Mouse (Mus musculus) liver, embryonic 13.5 days (tissue): ENCODE measurements around the gene Pdk1. TPM values are rescaled to one million over a fixed set of nuclear protein-coding genes. Genes with fewer than 3 reads are reported as not detected.

Experiments used
- ATAC-seq: fragments of 200-750 bp; cut with Nextera tagmentation; 2 replicates; pipeline ENCODE4 v1.8.0; 2017; ENCODE audit warnings: low read depth, mild to moderate bottlenecking, moderate number of reproducible peaks, moderate library complexity
- DNase-seq: peaks from one replicate; pipeline ENCODE4 v3.0.0; 2022
- H3K27ac ChIP-seq: fragments of 300-500 bp; sonication (generic); 2 replicates; pipeline ENCODE4 v1.5.1; 2015; ENCODE audit warnings: moderate library complexity, mild to moderate bottlenecking, inconsistent platforms
- H3K27me3 ChIP-seq: fragments of 300-500 bp; sonication (generic); 2 replicates; pipeline ENCODE4 v1.6.1; 2015; ENCODE audit warnings: mild to moderate bottlenecking, inconsistent platforms
- H3K36me3 ChIP-seq: fragments of 300-500 bp; sonication (generic); 2 replicates; pipeline ENCODE4 v1.6.1; 2015; ENCODE audit warnings: mild to moderate bottlenecking, inconsistent platforms
- H3K4me1 ChIP-seq: fragments of 300-500 bp; sonication (generic); replicated peaks from 2 replicates; pipeline ENCODE4 v1.6.1; 2015; ENCODE audit warnings: inconsistent platforms
- H3K4me2 ChIP-seq: fragments of 300-500 bp; sonication (generic); 2 replicates; pipeline ENCODE4 v1.6.1; 2015; ENCODE audit warnings: inconsistent platforms, mild to moderate bottlenecking, moderate library complexity
- H3K4me3 ChIP-seq: fragments of 300-500 bp; sonication (generic); replicated peaks from 2 replicates; pipeline ENCODE4 v1.5.1; 2015; ENCODE audit warnings: mild to moderate bottlenecking, inconsistent platforms
- H3K9ac ChIP-seq: fragments of 300-500 bp; sonication (generic); 2 replicates; pipeline ENCODE4 v1.6.1; 2015; ENCODE audit warnings: mild to moderate bottlenecking, inconsistent platforms
- H3K9me3 ChIP-seq: fragments of 300-500 bp; sonication (generic); replicated peaks from 2 replicates; pipeline ENCODE4 v1.6.1; 2016; ENCODE audit warnings: inconsistent platforms
- WGBS: fragments of 180-500 bp; shearing (Covaris S2); methylation state at CpG from one replicate; pipeline ENCODE4 v1.1.7; 2015; ENCODE audit not compliant: insufficient replicate concordance; 5-methylcytosine and 5-hydroxymethylcytosine counted together
- polyA plus RNA-seq: library from polyadenylated mRNA; unstranded; fragments of >200 nt; fragmentation: Nextera tagmentation; extraction: Ambion mirVana; gene quantifications from 2 replicates; pipeline ENCODE4 v1.2.1, GENCODE M21; 2015

The Pdk1 gene
- polyA plus RNA-seq, 1 experiment from 2014 or later: 44.6 TPM

DNA sequence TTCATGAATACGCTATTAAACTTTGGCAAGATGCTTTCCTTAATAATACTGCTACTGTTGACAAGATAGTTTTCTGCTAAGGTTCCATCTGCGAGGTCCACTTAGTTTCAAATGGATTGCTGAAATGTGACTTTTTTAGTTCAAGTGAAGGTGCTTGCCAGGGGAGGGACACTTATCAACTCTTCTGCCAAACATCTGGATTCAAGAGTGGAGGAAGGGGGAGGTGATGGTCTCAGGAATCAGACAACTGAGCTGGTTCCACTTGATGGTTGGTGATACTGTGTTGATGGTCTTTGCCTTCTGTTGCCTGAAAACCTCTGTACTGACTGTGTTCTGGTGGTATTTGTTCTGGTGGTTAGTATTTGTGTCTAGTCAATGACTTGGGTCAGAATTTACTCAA lies 1.4 kb downstream of the Pdk1 start:
- peaks cover 14% of the 10 kb centered on the region for H3K36me3 ChIP-seq
- H3K9ac ChIP-seq: peak overlapping the region; percentile 95
- DNase-seq (peak; percentile 56), ATAC-seq (peak; percentile 23; the same call in 1 of the 2 replicates)
- no peaks in the 10 kb centered on the region for H3K9me3 ChIP-seq
- H3K27ac ChIP-seq: peak overlapping the region; percentile 94
- peak overlapping the region; percentile 98 for H3K4me2 ChIP-seq
- peaks cover 65% of the 10 kb centered on the region for H3K4me1 ChIP-seq
- WGBS: 27% methylated on average over 2 of the region's 2 CpGs
- peak overlapping the region; percentile 88 for H3K4me3 ChIP-seq
- no peaks in the 10 kb centered on the region for H3K27me3 ChIP-seq

- Histone ChIP-seq H3K9me3 (no peaks in the 10 kb centered on the region), H3K4me3 (peak overlapping the region; percentile 88), H3K4me2 (peak overlapping the region; percentile 98), H3K4me1 (peaks cover 68% of the 10 kb centered on the region), H3K27ac (peak overlapping the region; percentile 94), H3K9ac (peak overlapping the region; percentile 95), H3K36me3 (peaks cover 17% of the 10 kb centered on the region), H3K27me3 (no peaks in the 10 kb centered on the region)
- ATAC-seq (no peak), DNase-seq (no peak)
- 34% methylated on average over 2 of the region's 2 CpGs for whole genome bisulfite sequencing
Measured at GRCm38 (mm10) chr2:71874836-71875235, 1.8 kb downstream of the Pdk1 start.

- peaks cover 59% of the 10 kb centered on the region for H3K4me1 ChIP-seq
- H3K9me3 ChIP-seq: no peaks in the 10 kb centered on the region
- peak overlapping the region; percentile 85 for H3K27ac ChIP-seq
- ATAC-seq (no peak), DNase-seq (no peak)
- no peaks in the 10 kb centered on the region for H3K27me3 ChIP-seq
- H3K4me3 ChIP-seq: no peak overlapping the region
- H3K4me2 ChIP-seq: peak overlapping the region; percentile 26
- WGBS: 81% methylated on average over 4 of the region's 4 CpGs
- peak overlapping the region; percentile 22; the same call in 1 of the 2 replicates for H3K9ac ChIP-seq
- H3K36me3 ChIP-seq: peaks cover 43% of the 10 kb centered on the region
Measured at GRCm38 (mm10) chr2:71877865-71878264, 4.8 kb downstream of the Pdk1 start.

- H3K27me3 ChIP-seq: no peaks in the 10 kb centered on the region
- peaks cover 59% of the 10 kb centered on the region for H3K4me1 ChIP-seq
- H3K27ac ChIP-seq: peak overlapping the region; percentile 85
- WGBS: 21% methylated on average over 2 of the region's 2 CpGs
- H3K4me3 ChIP-seq: no peak overlapping the region
- no peak for DNase-seq
- H3K4me2 ChIP-seq: peak overlapping the region; percentile 26
- peak; percentile 74 for ATAC-seq
- H3K9me3 ChIP-seq: no peaks in the 10 kb centered on the region
- peak overlapping the region; percentile 22; the same call in 1 of the 2 replicates for H3K9ac ChIP-seq
- peaks cover 49% of the 10 kb centered on the region for H3K36me3 ChIP-seq
Measured at GRCm38 (mm10) chr2:71878441-71878840, 5.4 kb downstream of the Pdk1 start.

GRCm38 (mm10) chr2:71878943-71879342 lies 5.9 kb downstream of the Pdk1 start:
- Histone ChIP-seq H3K27ac (peak overlapping the region; percentile 74), H3K9me3 (no peaks in the 10 kb centered on the region), H3K27me3 (no peaks in the 10 kb centered on the region), H3K4me2 (0 out of 2 replicates have a peak overlapping the region, but pooled peaks have one; percentile 8), H3K9ac (0 out of 2 replicates have a peak overlapping the region, but pooled peaks have one; percentile 23), H3K36me3 (peaks cover 54% of the 10 kb centered on the region), H3K4me1 (peaks cover 54% of the 10 kb centered on the region), H3K4me3 (no peak overlapping the region)
- no peak for DNase-seq
- peak; percentile 66; the same call in 1 of the 2 replicates for ATAC-seq

DNA sequence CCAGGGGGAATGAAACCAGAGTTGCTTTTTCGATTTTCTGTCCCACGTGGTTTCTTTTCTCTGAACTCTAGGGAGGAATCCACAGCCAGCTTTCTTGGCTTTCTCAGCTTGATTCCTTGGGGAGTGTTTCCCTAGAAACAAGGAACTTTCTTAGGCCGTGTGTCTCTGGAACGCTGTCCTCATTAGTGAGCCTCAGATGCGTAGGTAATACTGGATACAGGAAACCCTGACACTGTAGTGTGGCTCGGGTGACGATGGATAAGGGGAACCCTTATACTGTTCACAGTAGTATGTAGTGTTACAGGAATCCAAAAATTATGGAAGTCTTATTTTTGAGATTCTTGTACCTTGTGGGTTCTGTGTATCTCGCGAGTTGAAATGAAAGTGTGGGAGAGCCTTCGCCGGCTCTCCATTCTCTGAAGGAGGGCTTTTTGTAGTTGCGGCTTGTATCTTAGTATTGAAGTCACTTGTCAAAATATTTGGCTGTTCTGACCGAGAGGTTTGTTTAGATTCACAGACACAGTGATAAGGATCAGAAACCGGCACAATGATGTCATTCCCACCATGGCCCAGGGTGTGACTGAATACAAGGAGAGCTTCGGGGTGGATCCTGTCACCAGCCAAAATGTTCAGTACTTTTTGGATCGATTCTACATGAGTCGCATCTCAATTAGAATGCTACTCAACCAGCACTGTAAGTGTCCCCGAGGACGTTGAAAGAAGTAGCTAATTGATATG lies 10.1 kb downstream of the Pdk1 start:
- ATAC-seq: no peak
- 81% methylated on average over 19 of the region's 19 CpGs for WGBS
- Histone ChIP-seq H3K4me2 (no peak overlapping the region), H3K27me3 (no peaks in the 10 kb centered on the region), H3K4me1 (peaks cover 14% of the 10 kb centered on the region), H3K36me3 (peaks cover 76% of the 10 kb centered on the region), H3K9ac (no peak overlapping the region), H3K27ac (no peak overlapping the region), H3K9me3 (no peaks in the 10 kb centered on the region), H3K4me3 (no peak overlapping the region)
- no peak for DNase-seq

DNA sequence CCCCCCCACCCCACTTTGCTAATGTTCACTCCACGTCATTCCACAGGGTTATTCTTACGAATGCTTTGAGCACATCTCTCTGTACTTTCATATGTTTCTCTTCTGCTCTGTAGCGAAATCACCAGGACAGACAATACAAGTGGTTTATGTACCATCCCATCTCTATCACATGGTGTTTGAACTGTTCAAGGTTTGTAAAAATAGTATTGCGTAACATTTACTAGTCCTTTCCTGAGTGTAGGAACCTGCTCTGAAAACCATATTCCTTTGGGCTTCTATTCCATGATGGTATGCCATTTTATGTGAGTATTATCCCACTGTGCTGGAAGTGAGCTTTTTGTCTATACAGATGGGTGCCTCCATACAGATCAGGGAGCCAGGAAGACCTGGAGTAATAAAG lies 14.2 kb downstream of the Pdk1 start:
- Histone ChIP-seq H3K4me2 (no peak overlapping the region), H3K9ac (no peak overlapping the region), H3K4me1 (peaks cover 4% of the 10 kb centered on the region; the same call in 1 of the 2 replicates), H3K36me3 (peaks cover 85% of the 10 kb centered on the region), H3K9me3 (no peaks in the 10 kb centered on the region), H3K27ac (no peak overlapping the region), H3K27me3 (no peaks in the 10 kb centered on the region), H3K4me3 (no peak overlapping the region)
- 85% methylated on average over 4 of the region's 4 CpGs for WGBS
- DNase-seq (no peak), ATAC-seq (no peak)

DNA sequence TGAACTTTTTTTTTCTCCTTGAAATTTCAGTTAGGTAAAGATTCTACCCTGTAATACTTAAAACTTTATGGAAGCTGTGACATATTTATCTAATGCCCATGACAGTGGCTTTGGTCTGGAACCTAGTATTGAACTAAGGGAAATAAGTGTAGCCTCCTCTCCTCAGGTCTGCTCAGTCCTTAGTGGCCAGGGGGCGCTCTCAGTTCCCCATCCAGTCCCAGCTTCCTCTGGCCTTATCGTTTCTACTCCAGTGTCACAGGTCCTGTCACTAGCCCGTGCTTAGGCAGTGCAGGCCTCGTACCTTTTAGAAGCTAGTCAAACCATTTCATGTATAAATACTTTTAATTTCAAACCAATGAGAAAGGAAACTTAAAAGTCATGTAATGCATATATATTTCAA lies 15.4 kb downstream of the Pdk1 start:
- Histone ChIP-seq H3K36me3 (peaks cover 85% of the 10 kb centered on the region), H3K9me3 (no peaks in the 10 kb centered on the region), H3K4me1 (peaks cover 4% of the 10 kb centered on the region; the same call in 1 of the 2 replicates), H3K4me2 (no peak overlapping the region), H3K27me3 (no peaks in the 10 kb centered on the region), H3K9ac (no peak overlapping the region), H3K27ac (no peak overlapping the region), H3K4me3 (no peak overlapping the region)
- ATAC-seq (no peak), DNase-seq (no peak)
- WGBS: 57% methylated on average over 4 of the region's 4 CpGs

- Histone ChIP-seq H3K9me3 (no peaks in the 10 kb centered on the region), H3K4me3 (no peak overlapping the region), H3K4me2 (no peak overlapping the region), H3K27ac (no peak overlapping the region), H3K27me3 (no peaks in the 10 kb centered on the region), H3K4me1 (peaks cover 4% of the 10 kb centered on the region; the same call in 1 of the 2 replicates), H3K9ac (no peak overlapping the region), H3K36me3 (peaks cover 83% of the 10 kb centered on the region)
- WGBS: 75% methylated on average over 2 of the region's 2 CpGs
- no peak for DNase-seq
- no peak for ATAC-seq
Measured at GRCm38 (mm10) chr2:71891536-71891935, 18.5 kb downstream of the Pdk1 start.

DNA sequence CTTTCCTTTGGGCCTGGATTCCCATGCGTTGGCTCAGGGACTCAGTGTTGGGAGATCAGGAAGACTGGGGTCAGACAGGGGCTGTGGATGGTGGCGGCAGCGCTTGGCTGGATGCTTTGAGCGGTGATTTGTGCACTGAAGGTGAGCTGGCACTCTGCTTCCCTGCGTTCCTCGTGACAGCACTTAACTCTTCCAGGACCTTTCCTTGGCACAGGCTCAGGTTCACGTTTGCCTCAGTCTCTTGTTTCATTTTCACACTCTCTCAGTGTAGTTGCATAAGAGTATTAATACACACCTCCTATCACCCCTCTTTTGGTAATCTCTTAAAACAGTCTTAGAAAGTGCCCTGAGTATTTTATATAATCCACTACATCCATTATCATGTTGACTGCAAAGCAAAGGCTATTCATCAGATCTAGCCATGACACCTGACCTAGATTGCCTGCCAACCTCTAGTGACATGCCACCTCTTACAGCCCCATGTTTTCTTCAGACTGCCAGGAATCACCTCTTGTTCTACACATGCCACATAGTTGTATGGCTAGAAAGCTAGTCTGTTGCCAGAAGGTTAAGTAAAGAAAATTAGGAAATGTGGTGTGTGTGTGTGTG lies 19.8 kb downstream of the Pdk1 start:
- H3K27ac ChIP-seq: no peak overlapping the region
- DNase-seq (no peak), ATAC-seq (no peak)
- H3K27me3 ChIP-seq: no peaks in the 10 kb centered on the region
- H3K4me1 ChIP-seq: peaks cover 4% of the 10 kb centered on the region; the same call in 1 of the 2 replicates
- peaks cover 85% of the 10 kb centered on the region for H3K36me3 ChIP-seq
- no peaks in the 10 kb centered on the region for H3K9me3 ChIP-seq
- no peak overlapping the region for H3K9ac ChIP-seq
- no peak overlapping the region for H3K4me2 ChIP-seq
- 93% methylated on average over 7 of the region's 7 CpGs for WGBS
- H3K4me3 ChIP-seq: no peak overlapping the region

DNA sequence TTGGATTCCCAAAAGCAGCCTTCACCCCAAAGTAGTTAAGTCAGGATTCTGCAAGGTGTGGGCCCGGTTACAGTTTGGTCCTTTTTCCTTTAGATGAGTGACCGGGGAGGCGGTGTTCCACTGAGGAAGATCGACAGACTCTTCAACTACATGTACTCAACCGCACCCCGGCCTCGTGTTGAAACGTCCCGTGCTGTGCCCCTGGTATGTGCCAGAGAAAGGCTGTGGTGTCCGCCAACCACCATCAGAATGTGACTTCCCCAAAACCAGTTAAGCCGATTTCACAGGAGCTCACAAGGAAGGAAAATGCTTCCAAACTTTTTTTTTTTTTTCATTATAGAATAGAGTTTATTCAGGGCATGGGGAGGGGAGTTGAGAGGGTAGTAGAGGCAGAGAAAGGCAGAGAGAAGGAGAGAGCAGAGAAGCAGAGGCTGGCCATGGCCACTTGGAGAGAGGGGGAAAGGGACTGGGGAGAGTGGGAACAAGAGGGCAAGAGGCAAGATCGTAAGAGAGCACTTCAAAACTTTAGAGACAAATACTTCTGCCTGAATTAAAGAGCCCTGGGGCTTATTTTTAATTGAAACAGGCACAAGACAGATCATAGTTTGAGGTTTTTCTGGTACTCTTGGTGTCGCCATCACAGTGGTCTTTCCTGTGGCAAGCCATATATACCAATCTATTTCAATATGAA lies 22.7 kb downstream of the Pdk1 start:
- Histone ChIP-seq H3K4me2 (no peak overlapping the region), H3K4me1 (no peaks in the 10 kb centered on the region), H3K9me3 (no peaks in the 10 kb centered on the region), H3K36me3 (peaks cover 80% of the 10 kb centered on the region), H3K27me3 (no peaks in the 10 kb centered on the region), H3K4me3 (no peak overlapping the region), H3K27ac (no peak overlapping the region), H3K9ac (no peak overlapping the region)
- WGBS: 85% methylated on average over 13 of the region's 13 CpGs
- no peak for ATAC-seq
- DNase-seq: no peak
